Mouse (Mus musculus) small intestine, adult 2 months (tissue): ENCODE data around the gene Hhat.

ENCODE experiments used
- CTCF ChIP-seq: fragments of 200-500 bp; IDR thresholded peaks from 2 replicates; pipeline ENCODE4 v1.5.1; 2012; ENCODE audit warnings: low read depth, mild to moderate bottlenecking, control low read depth, inconsistent platforms, low read length, moderate library complexity, mixed read lengths; ENCODE audit not compliant: insufficient replicate concordance, insufficient read length; ENCODE audit errors: extremely low read depth
- POLR2A ChIP-seq: fragments of 200-500 bp; IDR thresholded peaks from 2 replicates; pipeline ENCODE4 v1.6.1; 2012; ENCODE audit warnings: low read depth, mild to moderate bottlenecking, control low read depth, inconsistent platforms, low read length, moderate library complexity

GRCm38 (mm10) chr1:192663608-192664007, 107.4 kb downstream of the Hhat start:
- TF ChIP-seq CTCF (no peak), POLR2A (no peak)
